Mouse (Mus musculus): ENCODE measurements around the gene Glt6d1. TPM values are rescaled to one million over a fixed set of nuclear protein-coding genes. Genes with fewer than 3 reads are reported as not detected.

Glt6d1 gene
- total RNA-seq, 2 experiments from 2014 or later = not detected

GRCm38 (mm10) chr2:25822806-25823205 lies 7.2 kb upstream of the Glt6d1 start, which contains the start of gene Lcn9:
Lcn9 (plus strand) TSS chr2:25823153.
- peak; percentile 26 to 49 for DNase-seq (ENCODE audit: extremely low spot score in 1 of 2, low spot score in 2 of 2)
- intact Hi-C loops (cut with DNase I) = no loop called here

DNA sequence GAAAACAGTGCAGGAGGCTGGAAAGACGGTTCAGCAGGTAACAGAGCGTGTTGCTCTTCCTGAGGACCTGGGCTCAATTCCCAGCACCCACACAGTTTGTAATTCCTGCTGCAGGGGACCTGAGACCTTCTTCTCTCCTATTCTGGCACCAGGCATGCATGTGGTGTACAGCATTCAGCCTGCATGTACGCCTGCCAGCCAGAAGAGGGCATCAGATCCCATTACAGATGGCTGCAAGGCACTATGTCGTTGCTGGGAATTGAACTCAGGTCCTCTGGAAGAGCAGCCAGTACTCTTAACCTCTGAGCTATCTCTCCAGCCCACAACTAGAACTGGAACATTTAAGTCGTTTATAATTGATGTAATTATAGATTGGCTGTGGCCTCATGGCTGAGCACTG lies 2.3 kb downstream of the Glt6d1 start:
- no peak for DNase-seq (ENCODE audit: extremely low spot score in 1 of 2, low spot score in 2 of 2)
- intact Hi-C loops (cut with DNase I) = no loop called here

DNA sequence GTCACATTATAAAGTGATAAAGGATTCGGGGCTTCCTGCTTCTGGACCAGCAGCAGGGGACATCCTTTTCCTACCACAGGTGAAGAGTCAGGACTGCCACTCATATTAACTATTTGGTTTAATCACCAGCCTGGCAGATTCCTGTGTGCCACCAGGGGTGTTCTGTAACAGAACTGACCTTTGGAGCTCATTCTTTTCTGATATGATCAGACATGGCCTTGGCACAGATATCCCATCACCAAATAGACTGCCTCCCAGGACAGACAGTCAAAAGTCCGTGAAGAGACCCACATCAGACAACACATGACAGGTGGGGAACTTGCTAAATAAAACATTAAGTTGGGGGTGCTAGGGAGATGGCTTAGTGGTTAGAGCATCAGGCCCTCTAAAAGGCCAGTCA lies 3.9 kb downstream of the Glt6d1 start:
- intact Hi-C loops (cut with DNase I) = no loop called here
- DNase-seq (ENCODE audit: extremely low spot score in 1 of 2, low spot score in 2 of 2) = no peak

DNA sequence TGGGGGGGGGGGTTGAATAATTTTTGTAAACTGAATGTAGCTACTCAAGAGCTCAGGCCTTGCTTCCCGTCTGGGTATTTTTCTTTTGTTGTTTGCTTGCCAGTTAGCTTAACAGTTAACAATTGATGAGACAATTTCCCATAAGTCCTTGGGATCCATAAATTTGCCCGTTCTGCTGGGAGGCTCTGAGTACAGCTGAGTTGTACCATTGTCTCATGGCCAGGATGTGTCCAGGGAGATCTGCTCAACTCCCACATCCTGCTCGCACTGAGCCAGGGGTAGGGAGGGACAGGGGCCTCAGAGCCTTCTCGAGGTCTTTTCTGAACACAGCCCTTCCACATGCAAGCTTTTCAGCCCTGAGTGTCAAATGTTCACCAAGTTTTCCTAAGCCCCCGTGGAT lies 17.6 kb downstream of the Glt6d1 start:
- intact Hi-C loops (cut with DNase I) = no loop called here

DNA sequence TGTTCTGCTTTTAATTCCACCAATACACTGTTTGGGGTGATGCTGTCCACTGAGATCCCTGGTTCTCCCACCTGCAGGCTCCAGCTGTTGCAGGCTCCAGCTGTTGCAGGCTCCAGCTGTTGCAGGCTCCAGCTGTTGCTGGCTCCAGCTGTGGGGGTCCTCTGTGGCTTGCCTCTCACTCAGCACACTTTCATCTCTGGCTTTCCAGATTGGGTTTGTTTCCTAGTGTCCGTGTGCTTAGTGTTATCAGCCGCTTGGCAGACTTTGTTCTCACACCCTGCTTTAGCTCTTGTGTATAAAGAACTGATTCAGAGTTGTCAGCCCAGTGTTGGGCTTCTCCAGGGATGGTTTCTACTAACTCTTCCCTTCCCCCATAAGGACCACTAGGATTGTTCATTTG lies 18.0 kb downstream of the Glt6d1 start:
- intact Hi-C loops (cut with DNase I) = no loop called here
- no peak for DNase-seq (ENCODE audit: extremely low spot score in 1 of 2, low spot score in 2 of 2)

More for the DNA sequence above, 17.6 kb downstream of the Glt6d1 start:
- no peak for DNase-seq (ENCODE audit: extremely low spot score in 1 of 2, low spot score in 2 of 2)

- no peak for DNase-seq (ENCODE audit: extremely low spot score in 1 of 2, low spot score in 2 of 2)
- intact Hi-C loops (cut with DNase I) = no loop called here
These were observed 26.6 kb downstream of the Glt6d1 start for GRCm38 (mm10) chr2:25789092-25789491.

DNA sequence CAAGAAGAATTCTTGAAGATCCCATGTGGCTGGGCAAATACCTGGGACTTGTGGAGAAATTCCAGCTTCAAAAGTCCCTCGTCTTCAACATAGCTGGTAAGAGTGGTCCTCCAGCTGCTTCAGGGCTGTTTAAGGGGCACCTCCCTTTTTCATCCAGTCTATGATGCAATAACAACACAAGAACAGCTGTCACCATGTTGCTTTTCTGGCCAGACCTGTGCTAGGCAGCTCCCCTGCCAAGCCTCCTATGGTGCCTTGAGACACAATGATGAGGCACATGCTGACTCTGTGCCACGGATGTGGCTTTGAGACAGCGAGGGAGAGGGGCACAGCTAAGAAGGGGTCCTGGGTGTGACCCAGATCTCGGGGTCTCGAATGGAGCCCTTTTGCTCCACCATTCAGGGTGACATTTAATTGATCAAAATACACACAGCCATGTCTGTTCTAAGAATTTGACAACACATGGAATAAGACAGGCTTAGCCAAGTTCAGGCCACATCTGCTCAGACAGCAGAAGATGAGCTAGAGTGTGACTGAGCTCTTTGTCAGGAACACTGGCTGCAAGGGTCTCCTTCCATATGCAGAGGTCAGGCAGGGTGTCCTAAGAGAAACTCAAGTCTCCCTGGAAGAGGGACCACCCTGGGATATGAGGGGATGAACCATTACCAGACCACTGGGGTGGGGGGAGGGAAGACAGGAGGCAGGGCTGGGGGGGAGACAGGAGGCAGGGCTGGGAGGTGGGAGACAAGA lies 29.9 kb downstream of the Glt6d1 start:
- no peak for DNase-seq (ENCODE audit: extremely low spot score in 1 of 2, low spot score in 2 of 2)
- intact Hi-C loops (cut with DNase I) = no loop called here

GRCm38 (mm10) chr2:25781957-25782356 lies 33.7 kb downstream of the Glt6d1 start, which contains the start of gene Gm13539:
Gm13539 (plus strand) TSS chr2:25782257.
- DNase-seq (ENCODE audit: extremely low spot score in 1 of 2, low spot score in 2 of 2) = no peak
- intact Hi-C loops (cut with DNase I) = no loop called here

DNA sequence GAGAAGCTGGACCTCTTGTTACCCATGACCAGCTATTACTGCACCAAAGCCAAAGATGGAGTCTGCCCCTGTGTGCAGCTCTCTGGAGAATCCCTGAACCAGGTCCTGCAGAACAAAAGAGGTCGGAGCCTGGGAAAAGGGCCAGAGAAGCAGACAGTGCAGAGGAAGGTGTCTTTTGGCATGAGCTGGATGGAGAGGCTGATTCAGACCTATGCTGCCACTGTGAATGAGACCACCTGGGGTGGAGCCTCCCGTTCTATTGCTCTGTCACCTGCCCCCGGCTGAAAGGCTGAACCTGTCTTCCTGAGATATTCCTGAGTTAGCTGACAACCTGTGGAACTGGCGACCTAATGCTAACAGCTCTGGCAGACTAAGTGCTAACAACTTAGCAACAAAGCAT lies 34.7 kb downstream of the Glt6d1 start:
- intact Hi-C loops (cut with DNase I) = no loop called here
- DNase-seq (ENCODE audit: extremely low spot score in 1 of 2, low spot score in 2 of 2) = no peak

GRCm38 (mm10) chr2:25779076-25779475 lies 36.6 kb downstream of the Glt6d1 start:
- DNase-seq (ENCODE audit: extremely low spot score in 1 of 2, low spot score in 2 of 2) = no peak
- intact Hi-C loops (cut with DNase I) = no loop called here

- no peak for DNase-seq (ENCODE audit: extremely low spot score in 1 of 2, low spot score in 2 of 2)
- intact Hi-C loops (cut with DNase I) = no loop called here
These were observed 38.9 kb downstream of the Glt6d1 start, which contains the start of gene Lcn11 for GRCm38 (mm10) chr2:25776717-25777116. Lcn11 (plus strand) TSS chr2:25777017.

GRCm38 (mm10) chr2:25775991-25776390 lies 39.7 kb downstream of the Glt6d1 start:
- intact Hi-C loops (cut with DNase I) = no loop called here
- no peak for DNase-seq (ENCODE audit: extremely low spot score in 1 of 2, low spot score in 2 of 2)

GRCm38 (mm10) chr2:25774640-25775039 lies 41.0 kb downstream of the Glt6d1 start:
- no peak for DNase-seq (ENCODE audit: extremely low spot score in 1 of 2, low spot score in 2 of 2)
- intact Hi-C loops (cut with DNase I) = no loop called here

DNA sequence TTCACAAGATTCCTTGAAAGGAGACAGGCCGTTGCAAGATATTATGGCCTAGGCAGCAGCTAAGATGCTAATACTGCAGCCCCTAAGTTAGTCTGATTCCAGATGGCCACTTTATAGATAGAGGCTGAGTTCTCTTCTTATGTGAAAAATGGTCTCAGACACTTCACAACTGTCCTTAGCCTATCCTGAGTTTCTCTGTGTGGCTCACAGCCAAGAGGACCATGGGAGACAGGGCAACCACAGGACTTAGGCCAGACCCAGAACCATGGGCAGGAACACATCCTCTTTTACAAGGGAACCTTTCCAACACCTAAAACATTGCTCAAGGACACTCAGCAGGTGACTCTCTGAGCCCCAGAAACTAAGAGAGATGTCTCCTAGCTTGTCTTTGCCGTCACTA lies 42.1 kb downstream of the Glt6d1 start:
- DNase-seq (ENCODE audit: extremely low spot score in 1 of 2, low spot score in 2 of 2) = no peak
- intact Hi-C loops (cut with DNase I) = no loop called here

DNA sequence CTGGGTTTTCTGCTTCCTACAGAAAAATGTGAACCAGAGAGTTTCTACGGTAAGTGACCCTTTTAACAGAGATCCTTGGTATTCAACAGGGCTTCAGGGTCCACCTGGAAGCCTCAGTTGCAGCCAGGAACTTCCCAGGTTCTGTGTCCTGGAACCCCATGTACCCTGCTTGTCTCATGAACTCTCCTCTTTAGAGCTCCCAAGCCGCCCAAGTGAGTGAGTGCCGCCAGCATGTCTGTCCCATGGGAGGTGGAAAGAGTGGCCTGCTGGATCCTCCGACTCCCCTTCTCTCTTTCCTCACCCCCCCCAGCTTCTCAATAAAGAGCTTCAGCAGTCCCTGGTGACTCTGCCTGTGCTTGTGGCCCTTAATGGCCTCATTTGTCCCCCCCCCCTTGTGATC lies 47.9 kb downstream of the Glt6d1 start:
- intact Hi-C loops (cut with DNase I) = no loop called here
- DNase-seq (ENCODE audit: extremely low spot score in 1 of 2, low spot score in 2 of 2) = no peak

GRCm38 (mm10) chr2:25765269-25765668 lies 50.4 kb downstream of the Glt6d1 start, which contains the start of gene Lcn3:
Lcn3 (plus strand) TSS chr2:25765569.
- intact Hi-C loops (cut with DNase I) = no loop called here
- no peak for DNase-seq (ENCODE audit: extremely low spot score in 1 of 2, low spot score in 2 of 2)

DNA sequence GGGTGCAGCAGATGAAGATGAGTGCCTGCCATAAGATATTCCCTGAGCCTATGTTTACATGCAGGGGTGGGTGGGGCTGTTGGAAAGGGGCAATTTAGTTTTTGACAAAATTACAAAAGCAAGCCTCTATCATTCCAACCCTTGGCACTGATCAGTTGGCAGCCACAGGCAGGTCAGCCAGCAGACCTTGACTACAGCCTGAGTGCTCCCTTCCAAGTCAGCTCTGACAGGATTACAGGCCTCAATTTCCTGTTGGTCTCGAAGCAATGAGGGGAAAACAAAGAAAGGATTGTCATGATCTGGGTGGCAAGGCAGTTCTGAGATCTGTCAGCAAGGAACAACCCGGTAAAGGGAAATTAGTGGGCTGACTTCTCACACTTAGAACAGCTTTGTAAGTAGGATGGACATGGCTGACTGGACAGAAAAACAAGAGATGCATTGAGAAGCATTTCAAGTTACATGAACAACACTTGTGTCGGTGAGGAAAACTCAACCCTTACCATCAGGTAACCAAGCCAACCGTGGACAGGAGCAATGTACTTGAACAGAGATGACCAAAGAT lies 57.5 kb downstream of the Glt6d1 start:
- DNase-seq (ENCODE audit: extremely low spot score in 1 of 2, low spot score in 2 of 2) = no peak
- intact Hi-C loops (cut with DNase I) = no loop called here

GRCm38 (mm10) chr2:25754201-25754600 lies 61.4 kb downstream of the Glt6d1 start:
- intact Hi-C loops (cut with DNase I) = no loop called here
- no peak for DNase-seq (ENCODE audit: extremely low spot score in 1 of 2, low spot score in 2 of 2)
